Mouse (Mus musculus): ENCODE measurements around the gene Dph2. TPM values are rescaled to one million over a fixed set of nuclear protein-coding genes. Genes with fewer than 3 reads are reported as not detected.

Dph2 gene
- polyA plus RNA-seq, 1 experiment from 2014 or later, result 10.9 TPM

DNA sequence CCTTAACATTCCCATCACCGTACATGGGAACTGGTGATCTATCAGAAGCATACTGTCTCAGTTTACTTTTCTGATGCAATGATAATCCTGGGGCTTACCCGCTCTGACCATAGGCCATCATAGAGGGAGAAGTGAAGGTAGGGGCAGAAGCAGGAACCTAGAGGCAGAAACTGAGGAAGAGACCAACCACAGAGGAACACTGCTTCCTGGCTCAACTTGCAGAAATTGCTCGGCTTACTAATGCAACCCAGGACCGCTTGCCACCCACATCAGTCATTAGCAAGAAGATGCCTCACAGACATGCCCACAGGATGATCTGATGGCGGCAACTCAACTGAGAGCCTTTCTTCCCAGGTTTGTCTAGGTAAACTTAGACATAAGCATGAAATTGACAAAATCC, 26.9 kb upstream of the Dph2 start:
- peaks cover 14% of the 10 kb centered on the region for H3K27me3 ChIP-seq (replicated peaks)
- H3K9me3 ChIP-seq, result no peaks in the 10 kb centered on the region
- H3K4me2 ChIP-seq, result 0 out of 2 replicates have a peak overlapping the region, but pooled peaks have one; percentile 9
- H3K36me3 ChIP-seq, result no peaks in the 10 kb centered on the region
- H3K4me3 ChIP-seq, result no peak overlapping the region
- H3K4me1 ChIP-seq, result peaks cover 64% of the 10 kb centered on the region
- peak overlapping the region; percentile 61 for H3K27ac ChIP-seq (replicated peaks)
- WGBS, result 63% methylated on average over 5 of the region's 5 CpGs
- 0 out of 2 replicates have a peak overlapping the region, but pooled peaks have one; percentile 44 for H3K9ac ChIP-seq
- ATAC-seq (ENCODE audit: extremely low read depth, insufficient number of reproducible peaks, low FRiP score, low TSS enrichment), result no peak

DNA sequence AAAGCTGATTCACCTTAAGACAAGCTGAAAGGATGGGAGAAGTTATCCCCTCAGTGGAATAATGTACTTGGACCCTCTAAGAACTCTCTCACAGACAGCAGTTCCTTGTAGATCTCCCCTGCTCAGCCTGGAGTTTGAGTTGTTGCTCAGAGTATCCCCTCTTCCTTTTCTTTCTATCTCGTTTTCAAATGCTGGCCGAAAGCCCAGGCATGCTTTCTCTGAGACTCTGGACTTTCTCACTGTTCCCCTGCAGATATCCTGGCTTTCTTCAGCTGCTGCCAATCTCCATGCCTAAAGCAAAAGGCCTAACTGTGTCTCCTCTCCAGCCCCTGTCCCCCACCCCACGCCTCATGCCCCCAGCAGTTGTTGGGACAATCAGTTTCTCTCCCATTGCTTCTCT, 26.4 kb upstream of the Dph2 start:
- Histone ChIP-seq H3K9ac (0 out of 2 replicates have a peak overlapping the region, but pooled peaks have one; percentile 44), H3K36me3 (no peaks in the 10 kb centered on the region), H3K9me3 (no peaks in the 10 kb centered on the region), H3K27ac (replicated peaks) (peak overlapping the region; percentile 61), H3K4me3 (no peak overlapping the region), H3K4me1 (peaks cover 64% of the 10 kb centered on the region), H3K27me3 (replicated peaks) (peaks cover 14% of the 10 kb centered on the region), H3K4me2 (0 out of 2 replicates have a peak overlapping the region, but pooled peaks have one; percentile 9)
- no peak for ATAC-seq (ENCODE audit: extremely low read depth, insufficient number of reproducible peaks, low FRiP score, low TSS enrichment)
- 11% methylated on average over 3 of the region's 3 CpGs for WGBS

DNA sequence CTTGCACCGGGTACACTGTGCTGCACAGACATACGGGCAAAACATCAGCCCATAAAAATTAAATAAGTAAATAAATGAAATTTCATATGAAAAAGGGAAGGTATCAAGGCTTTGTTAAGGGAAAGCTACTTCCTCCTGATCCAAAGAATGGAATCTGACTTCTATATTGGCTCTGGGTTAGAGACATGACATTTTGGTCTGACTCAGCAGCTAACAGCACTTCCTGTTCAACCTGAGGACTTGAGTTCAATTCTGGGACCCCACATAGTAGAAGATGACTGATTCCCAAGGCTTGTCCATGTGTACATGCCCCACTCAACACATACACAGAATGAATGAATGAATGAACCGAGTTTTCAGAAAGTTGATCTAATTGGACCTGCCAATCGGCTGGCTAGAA, 26.0 kb upstream of the Dph2 start:
- Histone ChIP-seq H3K4me3 (no peak overlapping the region), H3K9ac (no peak overlapping the region), H3K27me3 (replicated peaks) (peaks cover 14% of the 10 kb centered on the region), H3K27ac (replicated peaks) (peak overlapping the region; percentile 61), H3K4me2 (no peak overlapping the region), H3K9me3 (no peaks in the 10 kb centered on the region), H3K36me3 (no peaks in the 10 kb centered on the region), H3K4me1 (peaks cover 64% of the 10 kb centered on the region)
- WGBS, result 82% methylated on average over 4 of the region's 4 CpGs
- ATAC-seq (ENCODE audit: extremely low read depth, insufficient number of reproducible peaks, low FRiP score, low TSS enrichment), result no peak

DNA sequence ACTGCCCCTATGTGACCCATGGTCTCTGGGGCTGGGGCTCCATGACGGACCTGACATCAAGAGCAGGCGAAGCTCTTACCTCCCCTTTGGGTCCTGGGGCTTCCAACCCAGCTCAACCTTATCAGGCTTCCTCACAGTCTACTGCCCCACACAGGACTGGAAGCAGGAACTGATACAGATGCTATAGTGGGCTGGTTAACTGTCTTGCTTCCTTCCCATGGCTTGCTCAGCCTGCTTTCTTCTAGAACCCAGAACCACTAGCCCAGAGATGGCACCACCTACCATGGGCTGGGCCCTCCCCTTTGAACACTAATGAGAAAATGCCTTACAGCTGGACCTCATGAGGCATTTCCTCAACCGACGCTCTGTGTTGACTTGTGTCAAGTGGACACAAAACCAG, 25.6 kb upstream of the Dph2 start:
- Histone ChIP-seq H3K4me1 (peaks cover 65% of the 10 kb centered on the region), H3K9me3 (no peaks in the 10 kb centered on the region), H3K27ac (replicated peaks) (peak overlapping the region; percentile 61), H3K27me3 (replicated peaks) (peaks cover 12% of the 10 kb centered on the region), H3K4me2 (no peak overlapping the region), H3K4me3 (no peak overlapping the region), H3K36me3 (peaks cover 2% of the 10 kb centered on the region), H3K9ac (no peak overlapping the region)
- WGBS, result 68% methylated on average over 4 of the region's 4 CpGs
- ATAC-seq (ENCODE audit: extremely low read depth, insufficient number of reproducible peaks, low FRiP score, low TSS enrichment), result no peak

DNA sequence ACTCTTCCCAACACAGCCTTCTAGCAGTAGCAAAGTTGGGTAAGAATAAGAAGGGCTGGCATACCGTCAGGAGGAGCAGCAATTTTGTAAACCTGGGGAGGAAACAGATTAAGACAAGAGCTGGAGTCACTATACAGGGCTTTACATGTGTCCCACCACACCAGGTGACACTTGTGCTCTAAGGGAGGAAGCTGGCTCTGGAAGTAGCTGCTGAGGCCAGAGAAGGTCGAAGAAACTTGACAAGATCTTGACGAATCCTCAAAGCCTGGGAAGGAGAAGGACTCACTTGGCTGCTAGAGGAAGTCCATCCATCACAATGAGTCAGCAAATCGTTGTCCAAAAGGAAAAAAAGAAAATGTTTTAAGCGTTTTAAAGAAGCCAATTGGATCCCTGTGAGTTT, 24.6 kb upstream of the Dph2 start:
- Histone ChIP-seq H3K27ac (replicated peaks) (peak overlapping the region; percentile 82), H3K4me3 (peak overlapping the region; percentile 93; the same call in 1 of the 2 replicates), H3K27me3 (replicated peaks) (0 out of 2 replicates have a peak, but pooled peaks cover 6% of the 10 kb centered on the region), H3K9me3 (no peaks in the 10 kb centered on the region), H3K36me3 (peaks cover 12% of the 10 kb centered on the region), H3K4me2 (peak overlapping the region; percentile 100), H3K9ac (no peak overlapping the region), H3K4me1 (peaks cover 66% of the 10 kb centered on the region)
- ATAC-seq (ENCODE audit: extremely low read depth, insufficient number of reproducible peaks, low FRiP score, low TSS enrichment), result no peak
- WGBS, result 64% methylated on average over 5 of the region's 5 CpGs

DNA sequence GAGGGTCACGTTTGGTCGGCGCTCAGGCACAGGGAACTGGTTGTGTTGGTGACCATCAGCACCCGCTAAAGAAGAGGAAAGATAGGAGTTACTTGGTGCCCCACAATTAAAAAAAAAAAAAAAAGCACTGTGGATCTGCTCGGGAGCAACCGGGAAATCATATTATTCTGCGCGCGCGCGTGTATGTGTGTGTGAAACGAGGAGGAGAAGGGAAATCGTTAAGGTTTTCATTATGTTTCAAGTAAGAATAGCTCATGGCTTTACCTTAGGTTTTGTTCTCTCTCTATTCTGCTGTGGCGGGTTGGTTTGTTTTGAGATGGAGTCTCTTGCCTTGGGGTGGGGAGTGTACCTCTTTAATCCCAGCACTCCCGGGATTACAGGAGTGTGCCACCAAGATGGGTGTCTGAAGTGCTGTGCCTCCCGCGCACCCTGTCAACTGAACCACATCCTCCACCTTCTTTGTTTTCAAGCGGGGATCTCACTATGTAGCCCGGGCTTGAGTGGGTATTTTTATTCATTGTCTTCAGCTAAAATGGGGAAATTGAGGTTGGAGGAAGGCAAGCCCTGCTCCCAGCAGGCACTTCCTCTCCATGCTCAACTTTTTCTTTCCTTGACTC, 23.8 kb upstream of the Dph2 start:
- 5% methylated on average over 19 of the region's 19 CpGs for WGBS

DNA sequence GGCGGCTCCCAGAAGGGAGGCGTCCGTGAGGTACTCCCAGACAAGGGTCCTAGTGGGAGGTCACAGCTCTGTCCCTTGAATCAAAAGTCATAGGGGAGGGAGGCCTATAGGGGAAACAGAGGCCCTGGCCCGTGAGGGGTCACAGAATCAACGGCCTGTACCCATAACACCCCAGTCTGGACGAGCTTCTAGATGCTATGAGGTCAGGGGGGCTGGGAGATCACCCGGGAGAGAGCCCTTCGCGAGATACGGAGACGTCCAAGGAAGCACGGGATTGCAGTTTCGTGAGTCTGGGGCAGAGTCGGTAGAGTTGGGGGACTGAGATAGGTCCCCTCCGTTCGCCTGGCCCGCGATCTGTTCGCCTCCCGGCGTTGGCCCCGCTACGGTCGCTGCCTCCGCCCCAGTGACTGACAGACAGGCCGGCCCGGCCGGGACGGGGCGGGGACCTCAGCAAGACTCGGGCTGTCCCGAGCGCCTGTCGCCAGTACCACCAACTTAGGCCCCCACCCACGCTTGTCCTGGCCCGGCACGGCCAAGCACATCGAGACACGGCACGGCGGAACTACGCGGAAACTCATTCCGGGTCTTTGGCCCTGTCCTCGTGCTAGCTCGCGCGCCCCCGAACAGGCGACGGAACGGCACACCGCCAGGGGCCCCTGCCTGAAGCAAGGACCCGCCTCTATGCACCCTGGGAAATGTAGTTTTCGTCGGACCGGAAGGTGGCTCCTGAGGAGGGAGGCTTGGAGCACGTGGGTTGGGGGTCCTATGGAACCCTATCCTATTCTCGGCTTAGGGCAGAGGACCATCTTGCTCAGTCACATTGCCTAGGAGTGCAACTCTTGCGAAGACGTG, 23.0 kb upstream of the Dph2 start, which contains the start of gene Ipo13:
Ipo13 (minus strand) TSS at position 409 of the 852 bp plus-strand sequence.
- under 1% methylated on average over 61 of the region's 61 CpGs for WGBS
- peaks cover 24% of the 10 kb centered on the region for H3K36me3 ChIP-seq

More for the DNA sequence above, 23.8 kb upstream of the Dph2 start:
- Histone ChIP-seq H3K27ac (replicated peaks) (peak overlapping the region; percentile 82), H3K36me3 (peaks cover 20% of the 10 kb centered on the region), H3K4me3 (peak overlapping the region; percentile 93), H3K9ac (peak overlapping the region; percentile 95), H3K4me1 (peaks cover 70% of the 10 kb centered on the region), H3K4me2 (peak overlapping the region; percentile 100), H3K27me3 (replicated peaks) (0 out of 2 replicates have a peak, but pooled peaks cover under 1% of the 10 kb centered on the region), H3K9me3 (no peaks in the 10 kb centered on the region)
- ATAC-seq (ENCODE audit: extremely low read depth, insufficient number of reproducible peaks, low FRiP score, low TSS enrichment), result no peak

DNA sequence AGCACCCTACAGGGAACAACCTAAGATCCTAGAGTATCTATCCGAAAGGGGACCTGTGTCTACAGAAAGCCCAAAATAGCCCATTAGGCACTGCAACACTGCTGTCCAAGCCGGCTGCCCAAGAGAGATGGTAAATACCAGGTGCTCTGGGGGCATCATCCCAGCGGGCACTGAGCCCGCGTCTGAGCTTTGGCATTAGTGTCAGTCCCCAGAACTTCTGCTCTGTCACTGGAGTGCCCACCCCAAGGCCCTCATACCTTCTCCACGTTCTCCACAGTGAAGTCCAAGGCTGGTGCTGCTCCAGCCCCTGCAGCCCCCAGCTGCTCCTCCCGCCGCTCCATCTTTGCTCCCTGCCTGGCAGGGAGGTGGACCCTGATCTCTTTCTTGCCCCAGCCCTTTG, 22.2 kb upstream of the Dph2 start:
- Histone ChIP-seq H3K4me1 (peaks cover 80% of the 10 kb centered on the region), H3K9ac (peak overlapping the region; percentile 95), H3K4me2 (peak overlapping the region; percentile 100), H3K36me3 (peaks cover 32% of the 10 kb centered on the region), H3K4me3 (peak overlapping the region; percentile 93), H3K9me3 (no peaks in the 10 kb centered on the region), H3K27me3 (replicated peaks) (no peaks in the 10 kb centered on the region), H3K27ac (replicated peaks) (peak overlapping the region; percentile 82; the same call in 1 of the 2 replicates)
- WGBS, result 9% methylated on average over 8 of the region's 8 CpGs
- no peak for ATAC-seq (ENCODE audit: extremely low read depth, insufficient number of reproducible peaks, low FRiP score, low TSS enrichment)

More for the DNA sequence above, 23.0 kb upstream of the Dph2 start, which contains the start of gene Ipo13:
- H3K4me2 ChIP-seq, result peak within 1 kb of the TSS; percentile 100
- H3K27me3 ChIP-seq (replicated peaks), result no peaks in the 10 kb centered on the region
- peaks cover 77% of the 10 kb centered on the region for H3K4me1 ChIP-seq
- H3K9ac ChIP-seq, result peak within 1 kb of the TSS; percentile 95
- peak within 1 kb of the TSS; percentile 93 for H3K4me3 ChIP-seq
- peak; percentile 81 for ATAC-seq (ENCODE audit: extremely low read depth, insufficient number of reproducible peaks, low FRiP score, low TSS enrichment)
- no peaks in the 10 kb centered on the region for H3K9me3 ChIP-seq
- peak within 1 kb of the TSS; percentile 82 for H3K27ac ChIP-seq (replicated peaks)

DNA sequence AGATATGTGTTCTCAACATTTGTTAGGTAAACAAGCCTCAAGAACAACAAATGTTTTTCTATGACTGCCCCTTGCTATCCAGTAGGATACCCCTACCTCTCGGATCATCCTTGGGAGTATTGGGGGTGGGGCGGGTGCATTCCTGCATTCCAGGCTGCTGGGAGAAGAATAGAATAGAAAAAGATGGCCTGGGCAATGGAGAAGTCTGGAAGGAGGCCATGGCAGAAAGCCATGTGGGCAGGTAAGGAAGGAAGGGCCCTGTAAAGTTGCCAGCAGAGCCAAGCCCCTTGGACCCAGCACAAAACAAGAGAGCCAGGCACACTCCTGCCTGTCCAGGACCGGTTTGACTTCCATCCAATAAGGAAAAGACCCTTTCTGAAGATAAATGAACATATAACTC, 21.6 kb upstream of the Dph2 start:
- Histone ChIP-seq H3K9me3 (no peaks in the 10 kb centered on the region), H3K27ac (replicated peaks) (no peak overlapping the region), H3K9ac (peak overlapping the region; percentile 95), H3K27me3 (replicated peaks) (no peaks in the 10 kb centered on the region), H3K4me1 (peaks cover 79% of the 10 kb centered on the region), H3K4me2 (peak overlapping the region; percentile 100), H3K4me3 (peak overlapping the region; percentile 93), H3K36me3 (peaks cover 37% of the 10 kb centered on the region)
- ATAC-seq (ENCODE audit: extremely low read depth, insufficient number of reproducible peaks, low FRiP score, low TSS enrichment), result no peak
- WGBS, result 45% methylated on average over 3 of the region's 3 CpGs

DNA sequence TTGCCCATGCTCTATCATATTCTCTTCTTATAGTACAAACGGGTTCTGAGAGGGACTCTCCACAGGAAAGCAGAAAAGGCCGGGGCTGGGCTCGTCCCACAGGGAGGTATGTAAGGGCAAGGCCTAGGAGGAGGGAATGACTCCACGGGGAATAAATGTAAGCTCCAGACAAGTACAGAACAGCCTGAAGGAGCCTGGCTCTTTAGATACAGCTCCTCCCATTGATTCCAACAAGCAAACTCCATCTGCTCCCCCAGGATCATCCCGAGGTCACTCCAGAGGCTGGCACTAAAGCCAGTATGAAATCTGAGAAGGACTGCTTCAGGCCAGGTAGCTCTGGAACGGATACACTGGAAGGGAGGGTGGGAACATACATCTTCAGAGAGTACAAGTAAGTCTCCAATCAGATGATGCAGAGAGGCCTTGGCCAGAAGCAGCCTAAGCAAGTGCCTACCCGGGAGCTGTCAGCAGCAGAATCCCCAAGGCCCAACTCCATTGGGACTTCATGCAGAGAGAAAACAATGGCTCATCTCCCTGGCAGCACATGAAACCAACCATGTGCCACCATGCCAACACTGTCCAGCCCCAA, 20.9 kb upstream of the Dph2 start:
- peaks cover 43% of the 10 kb centered on the region for H3K36me3 ChIP-seq
- H3K9me3 ChIP-seq, result no peaks in the 10 kb centered on the region
- 65% methylated on average over 7 of the region's 7 CpGs for WGBS
- H3K27ac ChIP-seq (replicated peaks), result no peak overlapping the region
- peaks cover 78% of the 10 kb centered on the region for H3K4me1 ChIP-seq
- H3K4me3 ChIP-seq, result peak overlapping the region; percentile 93
- no peaks in the 10 kb centered on the region for H3K27me3 ChIP-seq (replicated peaks)
- peak overlapping the region; percentile 50; the same call in 1 of the 2 replicates for H3K9ac ChIP-seq
- ATAC-seq (ENCODE audit: extremely low read depth, insufficient number of reproducible peaks, low FRiP score, low TSS enrichment), result no peak
- peak overlapping the region; percentile 100 for H3K4me2 ChIP-seq

DNA sequence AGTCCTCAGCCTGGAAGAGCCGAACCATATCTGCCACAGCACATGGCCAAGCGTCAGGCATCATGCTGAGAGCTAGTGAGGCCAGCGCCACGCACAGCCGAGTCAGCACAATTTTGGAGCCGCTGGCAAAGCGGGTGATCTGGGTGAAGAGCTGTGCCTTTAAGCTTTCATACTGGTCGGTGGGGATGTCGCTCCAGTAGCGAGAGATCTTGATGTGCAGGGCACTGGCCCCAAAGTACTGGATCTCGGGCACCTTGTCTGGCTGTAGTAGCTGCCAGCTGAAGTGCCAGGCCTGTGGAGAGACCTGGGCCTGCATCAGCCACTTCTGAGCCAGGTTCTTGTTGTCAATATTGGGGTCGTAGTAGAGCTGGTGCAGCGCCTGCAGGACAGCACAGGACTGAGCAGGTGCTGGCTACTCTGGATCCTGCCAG, 20.3 kb upstream of the Dph2 start:
- peaks cover 47% of the 10 kb centered on the region for H3K36me3 ChIP-seq

More for the DNA sequence above, 20.3 kb upstream of the Dph2 start:
- Histone ChIP-seq H3K9me3 (no peaks in the 10 kb centered on the region), H3K4me2 (no peak overlapping the region), H3K9ac (no peak overlapping the region), H3K27ac (replicated peaks) (no peak overlapping the region), H3K27me3 (replicated peaks) (no peaks in the 10 kb centered on the region), H3K4me1 (peaks cover 72% of the 10 kb centered on the region), H3K4me3 (no peak overlapping the region)
- no peak for ATAC-seq (ENCODE audit: extremely low read depth, insufficient number of reproducible peaks, low FRiP score, low TSS enrichment)
- WGBS, result 89% methylated on average over 13 of the region's 13 CpGs

Data from heart, embryonic 13.5 days (tissue).